Mouse (Mus musculus): Measurements from ENCODE around the gene Acadvl.

- TF ChIP-seq CTCF (conservative IDR thresholded peaks at IDR 0.05; ENCODE audit: low read length), result no peak
- TF ChIP-seq NANOG (IDR thresholded peaks at IDR 0.05; ENCODE audit: borderline replicate concordance, low read length), result no peak
Measured at GRCm38 (mm10) chr11:70042309-70043085, 27.3 kb upstream of the Acadvl start.
